Mouse (Mus musculus) liver, embryonic 14.5 days (tissue): ENCODE results near the gene Itgb7.
A peak's percentile ranks its signal among the peaks of the same experiment; 100 is the strongest.

Experiments
- CTCF ChIP-seq: IDR thresholded peaks from 2 replicates; pipeline ENCODE4 v1.5.1; 2016; ENCODE audit warnings: antibody characterized with exemption, low read depth, control low read depth
- EP300 ChIP-seq: IDR thresholded peaks from 2 replicates; pipeline ENCODE4 v1.6.1; 2016; ENCODE audit warnings: antibody characterized with exemption, low read depth

DNA sequence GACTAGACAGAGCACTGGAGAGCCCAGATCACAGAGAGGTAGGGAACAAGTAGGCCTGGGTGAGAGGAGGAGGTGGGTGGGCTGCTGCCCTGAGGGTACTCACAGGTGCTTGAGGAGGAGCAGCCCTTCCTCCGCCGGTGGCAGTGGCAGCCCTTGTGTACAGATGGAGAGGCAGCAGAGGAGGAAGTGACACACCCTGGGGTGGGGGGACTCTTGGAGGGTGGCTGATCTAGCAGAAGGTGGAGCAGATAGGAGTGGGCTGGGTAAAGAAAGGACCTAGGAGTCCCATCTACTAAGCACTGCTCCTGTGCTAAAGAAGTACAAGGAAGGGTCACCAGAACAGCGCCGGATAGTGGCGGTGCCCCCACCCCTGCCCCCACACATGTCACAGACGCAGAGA lies at the start of gene Itgb7:
- no peak for TF ChIP-seq CTCF
- TF ChIP-seq EP300: peak; percentile 43; the same call in 1 of the 2 replicates
